Mouse (Mus musculus): Measurements from ENCODE around the gene Rorc. TPM values are rescaled to one million over a fixed set of nuclear protein-coding genes. Genes with fewer than 3 reads are reported as not detected.

Rorc gene
- polyA plus RNA-seq, 1 experiment from 2014 or later, result 14.4 TPM

GRCm38 (mm10) chr3:94366761-94367160, 5.8 kb upstream of the Rorc start:
- H3K27ac ChIP-seq, result no peak overlapping the region
- no peak overlapping the region for H3K4me2 ChIP-seq (ENCODE audit: low read length)
- 0 out of 2 replicates have a peak, but pooled peaks have one; percentile 14 for ATAC-seq (replicated peaks; ENCODE audit: low FRiP score, low read depth)
- H3K36me3 ChIP-seq (ENCODE audit: insufficient read depth, low read length), result no peaks in the 10 kb centered on the region
- H3K4me1 ChIP-seq (replicated peaks; ENCODE audit: insufficient read depth, low read length), result peaks cover 12% of the 10 kb centered on the region; the same call in 1 of the 2 replicates
- H3K9me3 ChIP-seq (replicated peaks; ENCODE audit: low read length), result no peaks in the 10 kb centered on the region
- 16% methylated on average over 3 of the region's 3 CpGs for WGBS
- H3K4me3 ChIP-seq (replicated peaks; ENCODE audit: low read depth, low read length), result no peak overlapping the region
- peaks cover 10% of the 10 kb centered on the region; the same call in 1 of the 2 replicates for H3K27me3 ChIP-seq (ENCODE audit: insufficient read depth, low read length)
- TF ChIP-seq CTCF (IDR thresholded peaks at IDR 0.05; ENCODE audit: low read depth), result peak; percentile 93
- peak; percentile 85 for DNase-seq (ENCODE audit: low spot score)
- no peak overlapping the region for H3K9ac ChIP-seq (ENCODE audit: low read depth, low read length)

- ATAC-seq (replicated peaks; ENCODE audit: low FRiP score, low read depth) (no peak), DNase-seq (ENCODE audit: low spot score) (no peak)
- H3K27ac ChIP-seq, result no peak overlapping the region
- no peaks in the 10 kb centered on the region for H3K36me3 ChIP-seq (ENCODE audit: insufficient read depth, low read length)
- H3K27me3 ChIP-seq (ENCODE audit: insufficient read depth, low read length), result peaks cover 10% of the 10 kb centered on the region; the same call in 1 of the 2 replicates
- H3K4me1 ChIP-seq (replicated peaks; ENCODE audit: insufficient read depth, low read length), result peaks cover 12% of the 10 kb centered on the region; the same call in 1 of the 2 replicates
- H3K9ac ChIP-seq (ENCODE audit: low read depth, low read length), result no peak overlapping the region
- H3K4me2 ChIP-seq (ENCODE audit: low read length), result no peak overlapping the region
- H3K4me3 ChIP-seq (replicated peaks; ENCODE audit: low read depth, low read length), result no peak overlapping the region
- no peak for TF ChIP-seq CTCF (IDR thresholded peaks at IDR 0.05; ENCODE audit: low read depth)
- WGBS, result 77% methylated on average over 6 of the region's 6 CpGs
- no peaks in the 10 kb centered on the region for H3K9me3 ChIP-seq (replicated peaks; ENCODE audit: low read length)
Observed at GRCm38 (mm10) chr3:94367511-94367910, 5.1 kb upstream of the Rorc start.

GRCm38 (mm10) chr3:94368631-94369030, 4.0 kb upstream of the Rorc start:
- Histone ChIP-seq H3K36me3 (ENCODE audit: insufficient read depth, low read length) (no peaks in the 10 kb centered on the region), H3K27ac (no peak overlapping the region), H3K4me2 (ENCODE audit: low read length) (no peak overlapping the region), H3K4me3 (replicated peaks; ENCODE audit: low read depth, low read length) (no peak overlapping the region), H3K4me1 (replicated peaks; ENCODE audit: insufficient read depth, low read length) (peaks cover 6% of the 10 kb centered on the region; the same call in 1 of the 2 replicates), H3K9me3 (replicated peaks; ENCODE audit: low read length) (no peaks in the 10 kb centered on the region), H3K27me3 (ENCODE audit: insufficient read depth, low read length) (0 out of 2 replicates have a peak, but pooled peaks cover 5% of the 10 kb centered on the region), H3K9ac (ENCODE audit: low read depth, low read length) (no peak overlapping the region)
- DNase-seq (ENCODE audit: low spot score), result no peak
- no peak for TF ChIP-seq CTCF (IDR thresholded peaks at IDR 0.05; ENCODE audit: low read depth)
- 63% methylated on average over 6 of the region's 6 CpGs for WGBS
- no peak for ATAC-seq (replicated peaks; ENCODE audit: low FRiP score, low read depth)

- no peak for ATAC-seq (replicated peaks; ENCODE audit: low FRiP score, low read depth)
- no peak overlapping the region for H3K9ac ChIP-seq (ENCODE audit: low read depth, low read length)
- H3K27me3 ChIP-seq (ENCODE audit: insufficient read depth, low read length), result no peaks in the 10 kb centered on the region
- H3K27ac ChIP-seq, result no peak overlapping the region
- H3K9me3 ChIP-seq (replicated peaks; ENCODE audit: low read length), result no peaks in the 10 kb centered on the region
- WGBS, result 52% methylated on average over 2 of the region's 2 CpGs
- no peak for DNase-seq (ENCODE audit: low spot score)
- H3K4me1 ChIP-seq (replicated peaks; ENCODE audit: insufficient read depth, low read length), result no peaks in the 10 kb centered on the region; the same call in 1 of the 2 replicates
- H3K36me3 ChIP-seq (ENCODE audit: insufficient read depth, low read length), result no peaks in the 10 kb centered on the region
- H3K4me2 ChIP-seq (ENCODE audit: low read length), result no peak overlapping the region
- H3K4me3 ChIP-seq (replicated peaks; ENCODE audit: low read depth, low read length), result no peak overlapping the region
- TF ChIP-seq CTCF (IDR thresholded peaks at IDR 0.05; ENCODE audit: low read depth), result no peak
Observed at GRCm38 (mm10) chr3:94369709-94370108, 2.9 kb upstream of the Rorc start.

GRCm38 (mm10) chr3:94371637-94372036, 957 bp upstream of the Rorc start:
- Histone ChIP-seq H3K36me3 (ENCODE audit: insufficient read depth, low read length) (no peaks in the 10 kb centered on the region), H3K4me3 (replicated peaks; ENCODE audit: low read depth, low read length) (no peak overlapping the region), H3K9ac (ENCODE audit: low read depth, low read length) (no peak overlapping the region), H3K27me3 (ENCODE audit: insufficient read depth, low read length) (no peaks in the 10 kb centered on the region), H3K27ac (peak overlapping the region; percentile 79; the same call in 1 of the 2 replicates), H3K9me3 (replicated peaks; ENCODE audit: low read length) (no peaks in the 10 kb centered on the region), H3K4me2 (ENCODE audit: low read length) (peak overlapping the region; percentile 16; the same call in 1 of the 2 replicates), H3K4me1 (replicated peaks; ENCODE audit: insufficient read depth, low read length) (no peaks in the 10 kb centered on the region; the same call in 1 of the 2 replicates)
- ATAC-seq (replicated peaks; ENCODE audit: low FRiP score, low read depth) (peak; percentile 82), DNase-seq (ENCODE audit: low spot score) (peak; percentile 82)
- WGBS, result 2% methylated on average over 11 of the region's 11 CpGs
- TF ChIP-seq CTCF (IDR thresholded peaks at IDR 0.05; ENCODE audit: low read depth), result no peak

- no peaks in the 10 kb centered on the region for H3K27me3 ChIP-seq (ENCODE audit: insufficient read depth, low read length)
- no peak; the same call in 1 of the 2 replicates for ATAC-seq (replicated peaks; ENCODE audit: low FRiP score, low read depth)
- no peak overlapping the region for H3K9ac ChIP-seq (ENCODE audit: low read depth, low read length)
- H3K4me2 ChIP-seq (ENCODE audit: low read length), result peak overlapping the region; percentile 16; the same call in 1 of the 2 replicates
- no peak overlapping the region for H3K4me3 ChIP-seq (replicated peaks; ENCODE audit: low read depth, low read length)
- no peaks in the 10 kb centered on the region; the same call in 1 of the 2 replicates for H3K4me1 ChIP-seq (replicated peaks; ENCODE audit: insufficient read depth, low read length)
- H3K36me3 ChIP-seq (ENCODE audit: insufficient read depth, low read length), result no peaks in the 10 kb centered on the region
- H3K9me3 ChIP-seq (replicated peaks; ENCODE audit: low read length), result no peaks in the 10 kb centered on the region
- no peak for DNase-seq (ENCODE audit: low spot score)
- no peak for TF ChIP-seq CTCF (IDR thresholded peaks at IDR 0.05; ENCODE audit: low read depth)
- H3K27ac ChIP-seq, result peak overlapping the region; percentile 79; the same call in 1 of the 2 replicates
- 6% methylated on average over 3 of the region's 3 CpGs for WGBS
Observed at GRCm38 (mm10) chr3:94372038-94372437, 556 bp upstream of the Rorc start.
